Mouse (Mus musculus) spleen, embryonic (tissue): ENCODE measurements at regions not wholly inside any gene's neighbourhood (a gene's known extent, or its start where the extent isn't known, plus 50 kb on each side); places are given as distances from the start of the nearest gene placed in this dataset.

Experiments used
- CTCF ChIA-PET: fragments of 350-600 bp; sonication (Branson Sonifier 250); formaldehyde crosslinking; loops from one replicate; lab custom pipeline; 2022; lab: Charles Lee

DNA sequence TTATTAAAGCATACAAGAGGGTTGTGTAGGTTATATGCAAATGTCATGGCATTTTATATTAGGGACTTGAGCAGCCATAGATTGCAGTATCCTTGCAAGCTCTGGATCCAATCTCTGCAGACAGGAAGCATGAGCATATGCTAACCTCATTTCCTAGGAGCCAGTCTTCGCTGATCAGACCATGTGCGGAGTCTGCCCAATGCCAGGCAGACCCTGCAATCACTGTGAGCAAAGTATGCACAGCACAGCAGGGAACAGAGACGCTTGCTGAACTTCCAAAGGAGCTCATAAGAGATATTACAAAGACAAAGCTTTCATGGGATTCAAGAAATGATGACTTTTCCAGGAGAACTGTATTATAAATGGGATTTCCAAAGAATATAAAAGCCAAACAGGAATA is 65.2 kb upstream of the Fbxl4 start:
- CTCF ChIA-PET: no interaction called here

DNA sequence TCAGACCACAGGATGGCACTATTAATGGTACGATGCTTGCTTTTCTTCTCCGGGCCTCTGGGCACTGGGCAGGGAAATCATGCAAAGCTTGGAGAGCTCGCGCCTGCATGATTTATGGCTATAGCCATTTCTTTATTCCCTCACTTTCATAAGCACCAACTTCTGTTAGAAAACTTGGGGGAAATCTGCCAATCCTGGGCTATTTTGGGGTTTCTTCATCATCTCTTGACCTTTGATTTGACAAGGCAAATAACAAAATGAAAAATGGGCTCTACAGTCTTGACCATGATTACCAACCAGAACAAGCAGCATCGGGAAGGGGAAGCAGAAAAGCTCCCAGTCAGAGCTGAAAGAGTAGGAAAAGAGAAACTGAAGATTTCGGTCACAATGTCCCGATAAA is 57.1 kb upstream of the Fbxl4 start:
- CTCF ChIA-PET: interaction anchor here (0.6 kb wide), 1 partner anchor 222 kb away, joined by 8 read pairs; no protein-coding TSS in a partner anchor

DNA sequence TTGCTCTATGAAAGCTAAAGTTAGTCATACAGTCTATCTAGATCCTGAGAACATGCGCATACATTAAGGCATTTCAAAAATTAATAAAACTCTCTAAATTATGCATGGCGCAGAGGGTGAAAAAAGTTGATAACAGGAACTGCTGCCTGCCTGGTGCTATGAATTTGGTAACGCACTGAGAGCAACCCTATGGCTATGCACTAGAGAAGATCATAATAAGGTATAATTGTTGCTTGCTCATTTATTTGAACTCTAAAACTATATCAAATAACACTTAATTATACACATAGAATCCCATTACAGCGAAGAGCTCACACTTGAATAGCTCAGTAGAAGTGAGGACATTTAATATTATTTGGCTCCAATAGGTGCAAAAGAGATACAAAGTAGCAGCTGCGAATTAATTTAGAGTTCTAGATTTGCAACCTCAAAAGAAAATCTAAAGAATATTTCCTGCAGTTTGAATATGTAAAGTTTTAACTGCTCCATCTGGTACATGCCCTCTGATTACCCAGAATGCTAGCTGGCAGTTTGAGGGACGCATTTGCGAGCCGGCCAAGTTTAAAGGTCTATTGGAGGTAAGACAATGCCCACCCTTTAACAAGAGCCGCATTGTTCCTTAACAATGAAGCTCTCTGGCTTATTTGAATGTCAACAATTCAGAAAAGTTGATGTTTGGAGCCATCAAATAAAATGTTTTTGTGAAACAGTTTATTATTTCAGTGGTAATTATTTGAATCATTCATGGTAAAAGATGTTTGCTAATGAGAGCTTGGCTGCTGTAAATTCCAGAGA is 56.0 kb upstream of the Fbxl4 start:
- CTCF ChIA-PET: no interaction called here

DNA sequence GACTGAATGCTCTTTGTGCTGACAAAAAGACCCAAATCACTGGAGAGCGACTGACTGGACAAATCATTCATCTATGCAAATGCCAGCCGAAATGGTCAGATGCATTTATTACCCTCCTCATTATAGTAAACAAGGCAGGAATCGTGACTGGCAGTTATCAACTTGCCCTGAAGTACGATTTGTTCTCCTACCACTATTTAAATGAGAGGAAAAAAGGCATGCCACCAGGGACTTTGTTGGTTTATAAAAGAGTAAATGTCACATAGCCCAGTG is 55.5 kb upstream of the Fbxl4 start:
- CTCF ChIA-PET: no interaction called here

DNA sequence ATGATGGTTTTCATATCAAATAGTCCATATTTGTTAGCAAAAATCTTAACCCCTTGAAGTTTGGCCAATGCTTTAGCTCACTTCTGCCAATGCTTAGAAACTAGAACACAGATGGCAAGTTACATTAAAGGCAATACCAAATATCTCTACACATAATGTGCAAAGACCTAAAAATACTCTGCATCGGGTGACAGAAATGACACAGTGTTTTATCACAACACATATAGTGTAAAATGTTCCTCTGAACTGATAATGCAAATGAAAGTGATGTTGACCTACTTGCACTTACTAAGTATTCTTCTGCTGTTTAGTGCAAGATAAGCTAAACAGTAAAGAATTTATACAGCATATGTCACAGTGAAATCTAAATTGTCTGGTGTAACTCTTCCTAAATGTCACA is 55.1 kb upstream of the Fbxl4 start:
- CTCF ChIA-PET: no interaction called here
